Mouse (Mus musculus): ENCODE measurements around the gene Prkaa2. TPM values are rescaled to one million over a fixed set of nuclear protein-coding genes. Genes with fewer than 3 reads are reported as not detected.
"Not testable (repeated sequence)": the region's sequence is repeated elsewhere in the genome, so short reads cannot be mapped to it uniquely, and the experiment has no call there.

Prkaa2 gene
- polyA plus RNA-seq, 2 experiments from 2014 or later, result 0.07 TPM; not detected in 1

- no peak for ATAC-seq
These were observed 94.2 kb downstream of the Prkaa2 start for GRCm38 (mm10) chr4:105015496-105015895.

GRCm38 (mm10) chr4:105013718-105014117, 96.0 kb downstream of the Prkaa2 start:
- ATAC-seq, result no peak

DNA sequence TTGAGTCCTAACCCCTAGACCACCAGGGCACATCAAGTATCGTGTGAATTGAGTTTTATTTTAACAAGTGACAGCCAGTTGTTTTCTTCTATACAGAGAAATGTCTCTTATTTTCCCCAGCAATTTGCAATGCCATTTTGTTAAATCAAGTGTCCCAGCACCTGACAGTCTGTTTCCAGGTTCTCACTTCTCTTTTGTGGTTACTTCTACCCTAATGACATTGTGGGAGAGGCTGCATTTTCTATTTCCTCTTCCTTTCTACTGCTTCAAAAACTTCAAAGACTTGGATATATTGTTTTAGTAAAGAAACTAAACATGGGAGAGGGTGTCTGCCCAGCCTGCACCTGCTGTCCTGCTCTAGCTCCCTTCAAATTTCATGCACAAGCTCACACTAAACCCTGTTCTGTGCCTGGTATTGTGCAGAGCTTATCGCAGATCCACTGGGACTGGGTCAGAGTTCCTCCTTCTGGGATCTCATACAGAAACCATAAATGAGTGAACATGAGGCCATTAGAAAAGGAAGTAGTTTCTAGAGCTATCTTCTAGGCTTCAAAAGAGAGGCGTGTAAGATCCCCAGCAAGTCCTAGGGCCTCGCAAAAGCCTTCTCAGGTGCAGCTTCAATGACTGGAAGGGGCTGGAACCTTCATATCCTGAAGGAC, 102.2 kb downstream of the Prkaa2 start:
- ATAC-seq, result no peak

GRCm38 (mm10) chr4:105004649-105005048, 105.0 kb downstream of the Prkaa2 start:
- ATAC-seq, result not testable (repeated sequence)

GRCm38 (mm10) chr4:105004135-105004534, 105.6 kb downstream of the Prkaa2 start:
- no peak for ATAC-seq

- ATAC-seq, result no peak
These were observed 108.0 kb downstream of the Prkaa2 start for GRCm38 (mm10) chr4:105001736-105002135.

DNA sequence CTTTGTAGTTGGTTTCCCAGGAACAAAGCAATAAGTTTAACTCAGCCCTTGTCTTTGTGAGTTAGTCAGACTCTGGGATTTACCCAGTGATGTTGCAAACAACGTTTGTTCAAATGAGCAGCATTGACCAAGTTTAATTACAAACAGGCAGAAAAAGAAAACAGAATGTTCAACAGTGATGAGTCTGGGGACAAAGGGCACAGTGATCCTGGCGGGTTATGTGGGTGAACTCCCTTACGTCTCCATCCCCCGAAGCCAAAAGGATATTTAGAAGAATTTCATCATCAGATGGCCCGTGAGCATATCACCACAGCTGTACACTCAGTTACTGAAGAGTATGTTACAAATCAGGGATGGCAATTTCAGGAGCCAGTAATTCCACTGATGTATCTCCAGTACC, 110.0 kb downstream of the Prkaa2 start:
- ATAC-seq, result no peak

- no peak for ATAC-seq
These were observed 116.4 kb downstream of the Prkaa2 start for GRCm38 (mm10) chr4:104993140-104993874.

DNA sequence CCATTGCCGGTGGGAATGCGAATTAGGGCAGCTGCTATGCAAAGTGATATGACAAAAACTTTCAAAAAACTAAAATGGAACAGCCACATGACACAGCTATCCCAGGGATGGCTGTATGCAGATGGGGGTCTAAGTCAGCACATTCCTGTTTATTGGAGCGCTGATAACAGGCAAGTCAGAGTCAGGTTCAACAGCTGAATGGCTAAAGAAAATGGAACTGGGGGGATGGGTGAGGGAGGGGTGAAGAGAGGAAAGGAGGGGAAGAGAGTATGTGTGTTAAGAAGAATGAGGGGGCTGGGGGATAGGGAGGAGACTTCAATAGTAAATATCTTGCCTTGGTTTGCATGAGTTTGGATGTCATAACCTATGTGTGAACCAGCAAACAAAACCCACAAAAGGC, 117.4 kb downstream of the Prkaa2 start:
- ATAC-seq, result no peak

DNA sequence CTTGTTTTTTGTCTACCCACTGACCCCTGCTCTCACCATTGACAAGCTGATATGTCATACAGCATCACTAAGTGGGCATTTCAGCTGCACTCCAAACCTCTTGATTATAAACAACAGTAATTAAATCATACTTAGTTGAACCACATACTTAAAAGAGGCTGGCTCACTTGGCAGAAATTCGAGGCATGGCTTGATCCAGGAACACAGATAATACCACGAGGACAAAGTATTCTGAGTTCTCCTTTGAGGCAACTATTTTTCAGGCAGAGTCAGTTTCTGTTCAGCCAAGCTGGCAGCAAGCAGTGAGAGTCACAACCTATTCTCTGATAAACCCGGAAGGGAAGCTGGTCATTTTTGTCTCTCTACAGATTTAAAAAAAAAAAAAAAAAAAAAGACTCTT, 119.0 kb downstream of the Prkaa2 start:
- no peak for ATAC-seq

DNA sequence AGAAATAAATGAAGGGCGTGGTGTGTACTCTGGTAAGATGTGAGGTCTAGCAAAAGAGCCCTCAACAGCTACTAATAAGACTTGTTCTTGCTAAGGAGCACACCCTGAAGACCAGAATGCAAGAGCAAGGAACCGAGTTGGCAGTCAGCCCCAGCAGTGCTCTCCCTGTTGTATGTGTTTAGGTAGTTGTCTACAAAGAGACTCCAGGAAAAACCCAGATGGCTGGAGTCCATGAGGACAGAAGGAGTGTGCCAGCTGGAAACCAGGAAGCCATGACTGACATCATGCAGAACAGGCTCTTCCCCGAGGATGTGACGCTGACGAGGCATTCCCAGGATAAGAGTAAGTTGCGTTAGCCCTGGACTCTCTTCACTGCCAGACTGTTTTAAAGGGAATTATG, 119.7 kb downstream of the Prkaa2 start:
- ATAC-seq, result no peak

DNA sequence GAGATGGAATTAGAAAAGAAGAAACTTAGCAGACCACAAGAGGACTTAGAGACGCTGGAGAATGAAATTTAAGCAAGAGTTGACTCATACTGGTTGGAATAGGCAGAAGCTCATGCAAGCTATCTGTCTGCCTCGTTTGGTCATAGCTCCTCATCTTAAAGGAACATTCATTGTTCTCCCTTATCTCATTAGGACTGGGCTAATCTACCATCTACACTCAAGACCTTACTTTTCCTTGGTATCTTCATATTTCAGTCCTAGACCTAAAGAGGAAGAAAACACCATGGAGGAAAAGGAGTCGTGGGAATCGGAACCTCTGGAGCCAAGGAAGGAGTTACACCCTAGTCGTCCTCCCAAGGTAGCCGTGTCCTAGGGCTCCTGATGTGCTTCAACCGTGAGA, 121.0 kb downstream of the Prkaa2 start:
- no peak for ATAC-seq

DNA sequence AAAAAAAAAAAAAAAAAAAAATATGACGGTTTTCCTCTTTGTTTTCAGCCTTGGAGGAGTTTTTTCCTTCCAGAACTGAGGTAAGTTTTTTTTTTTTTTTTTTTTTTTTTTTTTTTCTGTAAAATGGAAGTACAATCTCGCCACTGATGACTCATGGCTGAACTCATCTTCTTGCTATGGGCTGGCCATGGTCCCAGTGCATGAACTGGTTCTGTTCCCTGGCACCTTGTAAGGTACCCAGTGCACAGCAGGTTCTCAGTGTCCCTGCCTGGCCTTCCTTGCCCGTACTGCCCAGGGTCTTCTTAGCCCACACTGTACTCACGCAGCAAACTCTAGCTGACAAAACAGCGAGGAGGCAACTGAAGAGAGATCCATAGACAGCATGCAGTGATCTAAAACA, 121.6 kb downstream of the Prkaa2 start:
- no peak for ATAC-seq

GRCm38 (mm10) chr4:104987631-104988030, 122.1 kb downstream of the Prkaa2 start:
- ATAC-seq, result no peak

DNA sequence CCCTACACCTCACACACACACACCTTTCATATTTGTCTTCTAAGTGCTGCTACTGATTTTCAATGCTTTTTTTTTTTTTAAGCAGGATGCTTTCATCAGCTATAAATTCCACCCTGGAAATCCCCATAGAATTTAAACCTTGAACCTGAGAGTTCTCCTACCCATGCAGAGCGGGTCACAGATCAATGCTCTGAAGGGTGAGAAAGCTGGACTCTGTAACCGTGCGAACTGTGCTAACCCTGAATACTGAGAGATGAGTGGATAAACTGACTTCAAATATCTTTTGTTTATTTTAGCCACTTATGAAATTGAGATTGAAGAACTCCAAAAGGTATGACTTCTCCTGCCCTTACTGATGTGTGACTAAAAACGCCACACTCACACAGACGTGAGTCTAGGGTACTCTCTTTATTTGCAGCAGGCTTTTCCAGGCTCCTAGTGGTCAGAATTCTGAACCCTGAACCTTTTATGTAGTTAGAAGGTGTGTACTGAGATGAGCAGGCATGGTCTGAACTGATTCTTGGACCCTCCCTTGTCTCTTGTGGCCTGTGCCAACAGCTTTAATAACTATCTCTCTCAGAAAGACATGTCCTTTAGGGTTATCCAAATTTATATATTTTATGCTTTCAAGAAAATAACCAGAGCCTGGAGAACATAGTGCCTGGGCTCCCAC, 123.6 kb downstream of the Prkaa2 start:
- ATAC-seq, result no peak

Other genes with a start within 250 kb of the Prkaa2 start
- gene C8a, start 233.5 kb downstream of the Prkaa2 start, polyA plus RNA-seq (2017; shearing (Covaris generic)), result not detected
- not detected for gene Fyb2, start 196.4 kb downstream of the Prkaa2 start, polyA plus RNA-seq (2017; shearing (Covaris generic))
- not detected for gene Plpp3, start 47.5 kb upstream of the Prkaa2 start, polyA plus RNA-seq (2017; shearing (Covaris generic))

Measured in activated CD4-positive, CD25-positive, alpha-beta regulatory T cell, adult 4 months (primary cell).